Mouse (Mus musculus) cerebellum, adult 8-10 months (tissue): ENCODE measurements around the gene Arl1.
A peak's percentile ranks its signal among the peaks of the same experiment; 100 is the strongest.
"Not testable (repeated sequence)": the region's sequence is repeated elsewhere in the genome, so short reads cannot be mapped to it uniquely, and the experiment has no call there.

Source experiments
- DNase-seq: peaks from one replicate; pipeline ENCODE4 v3.0.0; 2022

The Arl1 gene

DNA sequence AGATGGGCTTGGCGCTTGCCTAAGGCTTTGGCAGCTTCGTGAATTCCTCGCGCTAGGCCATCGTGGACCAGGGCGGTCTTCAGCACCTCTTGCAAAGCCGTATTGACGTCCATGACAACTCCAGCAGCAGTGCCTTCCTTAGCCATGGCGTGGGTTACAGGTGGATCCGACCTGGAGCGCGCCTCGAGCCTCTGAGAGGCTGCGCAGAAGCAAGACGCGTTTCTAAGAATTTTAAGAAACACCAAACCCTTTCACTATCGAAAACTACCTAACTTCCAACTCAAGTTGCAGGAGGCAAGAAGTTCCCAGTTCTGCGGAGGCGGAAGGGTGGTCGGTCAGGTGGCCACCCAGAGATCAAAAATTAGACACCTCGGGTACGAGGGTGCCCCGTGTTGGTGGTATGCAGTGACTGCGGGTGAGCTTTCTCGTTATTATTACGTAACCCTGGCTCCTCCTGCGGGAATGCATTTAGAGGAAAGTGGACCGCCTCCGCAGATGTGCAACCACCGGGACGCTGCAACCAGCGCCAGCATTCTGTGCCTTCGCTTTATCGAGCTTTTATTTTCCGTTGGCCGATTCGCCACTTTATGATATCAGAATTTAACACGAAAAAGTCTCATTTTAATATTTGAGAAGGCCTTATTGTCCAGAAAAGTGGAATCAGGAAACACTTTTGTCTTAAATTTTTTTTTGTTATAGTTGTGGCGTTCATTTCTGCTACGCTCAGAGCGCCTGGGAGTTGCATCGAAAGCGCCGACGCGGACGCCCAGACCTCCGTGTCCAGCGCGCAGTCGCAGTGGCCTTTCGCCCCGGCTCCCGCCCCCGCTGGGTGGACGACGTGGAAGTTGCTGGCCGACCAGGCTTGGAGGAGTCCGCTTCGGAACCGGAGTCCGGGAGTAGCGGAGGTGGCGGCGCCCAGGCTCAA is at the start of gene Arl1:
Gene Arl1 (plus strand): TSS at position 288 of the 925 bp plus-strand sequence.
- peak; percentile 93 for DNase-seq

DNA sequence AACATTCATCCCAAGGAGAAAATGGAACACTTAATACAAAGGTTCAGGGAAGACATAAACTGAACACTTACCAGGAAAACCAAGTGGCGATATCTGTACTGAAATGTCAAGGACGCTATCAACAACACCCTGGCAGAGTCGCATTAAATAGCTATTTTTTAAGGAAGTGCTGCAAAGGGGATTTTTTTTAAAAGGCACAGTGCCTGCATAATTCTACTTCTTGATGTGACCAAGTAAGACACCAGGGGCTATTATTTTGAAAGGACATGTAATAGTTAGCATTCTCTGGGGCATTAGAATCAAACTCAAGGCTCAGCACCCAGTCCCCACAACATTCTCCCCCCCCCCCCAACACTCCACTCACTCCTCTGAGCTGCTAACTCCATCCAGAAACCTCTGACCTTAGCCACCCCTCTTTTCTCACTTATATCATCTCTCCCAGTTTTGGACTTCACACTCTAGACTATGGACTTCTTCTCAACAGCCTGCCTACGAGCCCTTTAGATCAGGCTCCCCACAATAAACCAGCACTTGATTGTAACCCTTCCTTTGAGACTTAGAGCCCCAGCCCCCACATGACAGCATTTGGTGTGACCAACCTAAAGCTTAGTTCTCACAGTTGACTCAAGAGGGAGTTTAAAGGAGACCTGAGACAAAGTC is 47.6 kb upstream of the Arl1 start:
- no peak for DNase-seq

DNA sequence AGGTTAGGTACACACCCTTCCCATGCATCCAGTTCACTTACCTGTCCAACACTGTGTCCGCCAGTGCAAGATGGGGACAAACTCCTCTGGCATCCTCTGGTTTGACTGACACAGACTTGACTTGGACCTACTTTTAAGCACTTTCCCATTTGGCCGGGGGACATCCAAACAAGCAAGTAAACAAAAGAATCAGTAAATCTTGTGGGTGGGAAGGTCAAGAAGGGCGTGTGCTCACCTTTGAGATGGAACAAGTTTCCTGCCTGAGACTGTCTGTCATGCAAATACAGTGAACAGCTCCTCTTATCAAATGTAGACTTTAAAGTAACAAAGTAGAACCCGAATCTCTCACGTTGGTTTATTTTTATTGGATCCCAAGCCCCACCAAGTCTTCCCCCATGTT is 45.7 kb upstream of the Arl1 start, which contains the start of gene Spic:
Gene Spic (minus strand): TSS at position 91 of the 400 bp plus-strand sequence.
- DNase-seq: no peak

DNA sequence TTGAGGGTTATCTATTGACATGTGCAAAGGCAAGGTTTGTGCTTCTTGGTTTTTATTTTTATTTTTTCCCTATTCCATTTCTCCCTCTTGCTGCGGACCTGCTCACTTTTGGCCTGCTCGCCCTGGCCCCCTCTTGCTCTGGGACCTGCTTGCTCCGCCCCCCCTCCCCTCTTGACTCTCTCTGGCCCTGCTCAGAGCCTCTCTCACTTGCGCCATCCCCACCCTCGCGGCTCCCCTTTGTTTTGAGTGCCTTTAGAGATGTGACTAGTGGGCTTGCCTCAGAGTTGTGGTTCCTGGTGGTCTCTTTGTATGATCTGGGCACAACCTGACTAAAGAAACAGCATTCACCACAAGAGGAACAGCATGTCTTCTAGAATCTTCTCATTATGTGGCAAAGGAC is 29.7 kb upstream of the Arl1 start:
- no peak for DNase-seq

DNA sequence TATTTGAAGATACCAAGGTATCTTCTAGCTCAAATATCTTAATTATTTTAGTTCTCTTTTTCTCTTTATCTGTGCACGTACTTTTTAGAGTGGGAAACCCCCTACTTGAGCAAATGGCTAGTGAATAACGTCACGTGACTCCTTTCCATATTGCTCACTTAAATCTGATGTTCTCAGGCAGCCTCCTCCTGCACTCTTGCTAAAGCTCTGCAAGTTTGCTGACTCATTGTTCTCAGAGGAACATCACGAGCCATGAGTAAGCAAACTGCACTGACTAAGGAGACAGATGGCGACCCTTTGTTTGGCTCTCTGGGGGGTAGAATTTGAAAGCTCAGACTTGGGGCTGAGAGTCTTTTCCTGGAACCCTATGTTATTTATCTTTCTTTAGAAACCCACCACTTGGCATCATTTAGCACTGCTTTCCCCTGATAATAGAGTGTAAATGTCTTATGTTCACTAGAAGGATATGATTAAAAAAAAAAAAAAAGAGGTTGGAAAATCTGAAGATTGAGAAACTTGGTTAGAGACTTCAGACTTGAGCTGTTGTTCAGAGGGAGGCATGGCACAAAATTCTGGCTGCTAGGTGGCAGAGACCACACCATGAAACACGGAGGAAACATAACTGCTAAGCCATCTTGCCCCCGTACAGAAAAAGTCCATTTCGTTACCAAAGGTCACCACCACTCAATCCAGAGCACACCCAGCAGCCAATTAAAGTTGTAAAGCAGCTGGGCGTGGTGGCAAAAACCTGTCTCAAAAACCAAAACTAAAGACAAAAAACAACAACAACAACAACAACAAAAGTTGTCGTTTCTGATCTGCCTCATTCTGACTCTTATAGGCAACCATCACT is 21.8 kb upstream of the Arl1 start:
- DNase-seq: no peak

DNA sequence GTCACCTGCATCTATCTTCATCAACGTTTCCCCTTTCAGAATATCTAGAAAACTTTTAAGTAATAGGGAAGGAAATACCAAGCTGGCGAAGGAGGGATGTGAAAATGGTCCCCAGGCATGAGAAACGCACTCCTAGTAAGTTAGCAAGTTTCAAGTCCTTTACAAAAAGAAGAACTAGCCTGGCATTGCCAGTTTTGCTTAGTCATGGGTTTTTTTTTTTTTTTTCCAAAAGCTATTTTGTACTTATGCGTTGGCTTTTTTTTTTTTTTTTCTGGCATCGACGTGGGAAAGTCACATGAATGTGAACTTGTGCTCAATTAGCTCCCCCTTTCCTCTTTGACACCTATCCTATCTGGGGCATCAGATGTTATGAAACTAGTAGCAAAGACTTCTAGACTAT is 18.3 kb upstream of the Arl1 start:
- DNase-seq: no peak

DNA sequence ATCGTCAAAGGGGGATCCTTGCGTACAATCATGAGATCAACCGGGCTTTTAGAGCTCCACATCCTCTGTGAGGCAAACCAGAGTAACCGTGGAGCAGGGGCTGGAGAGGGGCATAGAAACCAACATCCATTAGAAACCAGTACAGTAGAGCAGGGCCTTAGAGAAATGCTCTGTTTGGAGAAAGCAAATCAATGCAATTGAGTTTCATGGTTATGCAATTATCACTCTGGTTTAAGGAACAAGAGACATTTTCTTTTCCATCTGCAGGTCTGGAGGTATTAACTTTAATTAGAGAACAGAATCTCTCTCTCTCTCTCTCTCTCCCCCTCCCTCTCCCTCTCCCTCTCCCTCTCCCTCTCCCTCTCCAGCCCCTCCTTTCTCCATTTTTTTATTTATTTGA is 15.9 kb upstream of the Arl1 start:
- DNase-seq: no peak

DNA sequence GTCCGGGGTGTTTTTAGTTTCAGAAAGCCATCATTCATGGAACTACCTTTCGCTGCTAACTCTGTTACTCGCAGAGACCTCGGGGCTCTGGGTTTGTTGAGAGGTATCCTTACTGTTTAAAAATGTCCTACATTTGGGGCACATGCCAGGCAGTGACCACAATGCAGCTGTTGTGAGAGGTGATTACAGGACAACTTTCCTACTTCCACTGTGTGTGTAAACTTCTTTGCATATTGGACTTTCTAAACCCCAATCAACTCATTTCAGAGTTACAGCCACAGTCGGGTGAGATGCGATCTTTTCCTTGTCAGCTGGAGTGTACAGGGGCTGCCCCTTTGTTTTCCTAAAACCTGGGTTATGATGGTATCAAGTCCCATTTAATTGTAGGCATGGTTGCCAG is 15.0 kb upstream of the Arl1 start:
- DNase-seq: no peak

DNA sequence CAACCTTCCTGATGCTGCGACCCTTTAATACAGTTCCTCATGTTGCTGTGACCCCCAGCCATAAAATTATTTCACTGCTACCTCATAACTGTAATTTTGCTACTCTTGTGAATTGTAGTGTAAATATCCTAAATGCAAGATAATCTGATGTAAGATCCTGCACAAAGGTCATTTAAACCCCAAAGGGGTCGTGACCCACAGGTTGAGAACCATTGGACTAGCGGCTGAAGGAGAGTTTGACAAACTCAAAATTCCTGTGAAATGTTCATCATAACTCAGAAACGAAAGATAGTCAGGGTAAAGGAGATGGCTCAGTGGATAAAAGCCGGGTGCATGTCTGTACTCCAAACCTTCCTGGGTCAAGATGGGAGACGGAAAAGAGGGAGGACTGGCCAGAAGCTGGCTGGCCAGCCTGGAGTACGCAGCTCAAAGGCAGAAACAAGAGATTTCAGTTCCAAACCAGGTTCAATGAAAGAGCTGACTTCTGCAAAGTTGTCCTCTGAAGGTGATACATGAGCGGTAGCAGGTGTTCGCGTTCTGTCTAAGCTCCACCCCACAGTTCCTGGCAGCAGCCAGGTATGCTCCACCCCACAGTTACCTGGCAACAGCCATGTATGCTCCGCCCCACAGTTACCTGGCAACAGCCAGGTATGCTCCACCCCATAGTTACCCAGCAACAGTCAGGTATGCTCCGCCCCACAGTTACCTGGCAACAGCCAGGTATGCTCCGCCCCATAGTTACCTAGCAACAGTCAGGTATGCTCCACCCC is 13.5 kb upstream of the Arl1 start:
- DNase-seq: no peak

DNA sequence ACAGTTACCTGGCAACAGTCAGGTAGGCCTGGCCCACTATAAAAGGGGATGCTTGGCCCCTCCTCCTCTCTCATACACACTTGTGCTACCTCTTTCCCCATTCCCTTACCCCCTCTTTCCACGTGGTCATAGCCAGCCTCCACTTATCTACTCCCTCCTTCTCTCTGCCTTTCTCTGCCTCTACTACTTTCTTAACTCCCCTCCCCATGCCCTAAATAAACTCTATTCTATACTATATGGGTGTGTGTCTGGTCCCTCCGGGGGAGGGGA is 13.0 kb upstream of the Arl1 start:
- no peak for DNase-seq

DNA sequence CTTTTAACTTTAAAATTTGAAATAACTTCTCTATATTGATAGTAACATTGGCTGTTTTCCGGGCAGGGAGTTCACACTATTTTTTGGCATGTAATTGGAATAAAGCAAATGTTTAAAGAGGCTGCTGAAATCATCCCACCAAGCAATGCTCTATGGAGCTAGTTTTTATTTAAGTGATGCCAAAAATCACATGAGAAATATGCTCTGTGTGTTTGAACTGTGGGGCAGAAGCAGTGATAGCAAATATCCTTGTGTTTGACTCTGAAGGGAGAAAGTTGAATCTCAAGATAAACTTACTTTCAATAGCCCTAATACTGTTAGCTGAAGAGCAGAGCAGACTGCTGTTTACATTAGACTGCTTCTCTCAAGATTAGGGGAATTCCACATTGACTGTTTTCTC is 11.0 kb upstream of the Arl1 start:
- no peak for DNase-seq

DNA sequence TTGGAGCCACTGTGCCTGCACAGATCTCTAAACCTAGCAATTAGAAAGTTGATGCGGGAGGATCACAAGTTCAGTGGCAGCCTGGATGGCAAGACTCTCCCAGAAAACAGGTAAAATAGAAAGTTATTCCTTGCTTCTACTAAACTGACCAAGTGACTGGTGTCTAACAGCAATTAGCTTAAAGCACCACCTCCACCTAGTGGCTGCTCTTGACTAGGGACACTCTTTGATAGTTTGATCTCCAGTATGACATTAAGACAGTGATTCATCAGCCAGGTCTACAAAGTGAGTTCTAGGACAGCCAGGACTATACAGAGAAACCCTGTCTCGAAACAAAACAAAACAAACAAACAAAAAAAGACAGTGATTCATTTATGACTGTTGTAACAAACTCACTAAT is 5.3 kb upstream of the Arl1 start:
- no peak for DNase-seq

DNA sequence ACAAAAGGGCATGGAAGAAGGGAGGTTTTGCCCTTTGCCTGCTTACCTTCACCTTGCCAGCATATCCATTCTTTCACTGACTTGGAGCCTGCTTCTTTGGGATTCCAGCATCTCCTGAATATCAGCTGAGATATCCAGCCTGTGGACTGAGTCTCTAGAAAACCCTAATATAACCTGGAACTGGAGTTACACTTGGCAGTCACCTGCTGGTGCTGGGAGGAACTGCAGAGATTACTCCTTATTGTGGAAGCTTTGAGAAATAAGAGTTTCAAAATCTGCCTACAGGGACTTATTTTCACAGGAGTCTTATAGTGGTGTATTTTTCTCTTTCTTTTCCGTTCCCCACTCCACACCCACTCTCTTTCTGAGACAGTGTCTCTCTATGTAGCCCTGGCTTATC is 3.5 kb upstream of the Arl1 start:
- no peak for DNase-seq

DNA sequence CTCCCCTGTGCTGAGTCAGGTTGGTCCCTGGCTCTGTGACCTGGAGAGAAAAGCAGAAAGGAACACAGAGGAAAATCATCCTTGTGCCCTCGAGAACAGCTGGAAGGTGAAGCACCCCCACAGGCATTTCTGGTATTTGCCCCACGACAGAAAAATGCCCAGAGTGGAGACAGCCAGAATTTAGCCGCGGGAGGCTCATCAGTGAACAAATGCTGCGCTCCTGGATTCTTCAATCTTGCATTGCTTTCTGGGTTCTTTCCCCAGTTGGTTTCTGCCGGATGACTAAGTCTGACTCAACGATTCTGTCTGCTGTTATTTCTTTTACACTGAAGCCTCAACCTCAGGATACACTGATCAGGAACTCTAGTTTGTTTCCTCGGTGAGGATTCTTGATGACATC is 2.5 kb upstream of the Arl1 start:
- no peak for DNase-seq

DNA sequence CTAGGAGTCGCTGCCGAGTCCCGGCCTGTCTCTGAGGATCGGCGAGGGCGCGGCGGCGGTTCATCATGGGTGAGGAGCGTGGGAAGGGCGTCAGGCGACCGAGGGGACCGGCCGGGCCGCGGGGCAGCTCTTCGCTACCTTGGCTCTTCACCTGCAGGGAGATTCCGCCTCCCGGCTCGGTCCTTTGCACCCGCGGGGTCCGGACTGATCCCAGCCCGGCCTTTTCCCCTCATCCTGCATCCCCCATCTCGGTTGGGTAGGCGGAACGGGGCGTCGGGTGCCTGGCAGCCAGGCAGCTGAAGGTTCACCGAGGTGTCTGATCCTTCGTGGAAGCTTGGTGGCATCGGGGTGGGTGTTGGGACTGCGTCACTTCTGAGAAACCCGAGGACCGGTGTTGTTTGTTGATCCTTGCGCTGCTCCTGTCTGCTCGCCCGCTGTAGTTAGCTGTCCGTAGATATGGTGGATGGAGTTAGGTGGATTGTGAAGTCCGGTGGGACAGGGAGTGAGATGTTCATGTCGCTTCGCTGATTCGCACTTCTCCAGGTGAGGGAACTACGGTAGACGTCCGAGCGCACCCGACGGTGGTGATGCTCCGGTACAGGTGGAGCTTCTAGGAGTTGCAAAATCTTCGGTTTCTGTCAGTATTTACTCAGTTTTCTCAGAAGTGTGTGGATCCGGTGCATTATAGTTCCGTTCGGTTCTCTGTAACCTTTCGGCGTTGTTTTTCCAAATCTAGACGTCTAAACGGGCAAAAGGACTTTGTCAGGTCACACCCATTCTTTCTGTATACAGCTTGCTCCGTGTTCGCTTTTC is 1.0 kb downstream of the Arl1 start:
- DNase-seq: no peak

DNA sequence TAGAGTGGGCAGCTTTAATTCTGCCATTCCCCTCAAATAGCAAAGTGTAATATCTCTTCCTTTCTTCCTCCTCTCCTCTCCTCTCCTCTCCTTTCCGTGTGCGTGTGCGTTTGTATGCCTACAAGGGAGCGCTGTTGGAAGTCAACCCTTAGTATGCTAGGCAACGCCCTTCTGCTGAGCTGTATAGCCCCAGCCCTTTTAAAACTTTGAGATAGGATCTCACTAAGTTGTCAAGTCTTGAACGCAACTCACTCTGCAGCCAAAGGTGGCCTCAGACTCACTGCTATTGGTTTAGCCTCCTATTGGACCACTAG is 1.6 kb downstream of the Arl1 start:
- no peak for DNase-seq

DNA sequence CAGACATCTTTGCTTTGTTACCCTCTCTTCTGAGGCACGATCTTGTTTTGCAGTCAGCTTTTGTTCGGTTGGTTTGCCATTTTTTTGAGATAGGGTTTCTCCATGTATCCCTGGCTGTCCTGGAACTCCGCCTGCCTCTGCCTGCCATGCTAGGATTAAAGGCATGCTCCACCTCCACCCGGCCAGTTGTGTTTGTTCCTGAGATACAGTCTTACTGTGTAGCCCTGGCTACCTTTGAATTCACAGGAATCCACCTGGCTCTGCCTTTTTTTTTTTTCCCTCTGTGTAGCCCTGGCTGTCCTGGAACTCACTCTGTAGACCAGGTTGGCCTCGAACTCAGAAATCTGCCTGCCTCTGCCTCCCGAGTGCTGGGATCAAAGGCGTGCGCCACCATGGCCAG is 8.4 kb downstream of the Arl1 start:
- DNase-seq: not testable (repeated sequence)

DNA sequence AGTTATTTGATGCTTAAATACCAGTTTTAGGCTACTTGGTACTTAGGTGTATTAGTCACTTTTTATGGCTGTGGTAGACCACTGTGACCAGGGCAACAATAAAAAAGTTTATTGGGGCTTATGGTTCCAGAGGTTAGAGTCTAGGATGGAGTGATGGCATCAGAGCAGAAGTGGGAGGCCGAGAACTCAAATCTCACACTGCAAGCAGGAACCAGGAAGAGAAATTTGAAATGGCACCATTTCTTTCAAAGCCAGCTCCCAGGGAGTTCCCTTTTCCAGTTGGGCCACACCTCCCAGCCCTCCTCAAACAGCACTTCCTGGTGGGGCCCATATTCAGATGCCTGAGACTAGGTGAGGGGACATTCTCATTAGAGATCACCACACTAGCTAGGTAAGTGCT is 9.2 kb downstream of the Arl1 start:
- DNase-seq: no peak

DNA sequence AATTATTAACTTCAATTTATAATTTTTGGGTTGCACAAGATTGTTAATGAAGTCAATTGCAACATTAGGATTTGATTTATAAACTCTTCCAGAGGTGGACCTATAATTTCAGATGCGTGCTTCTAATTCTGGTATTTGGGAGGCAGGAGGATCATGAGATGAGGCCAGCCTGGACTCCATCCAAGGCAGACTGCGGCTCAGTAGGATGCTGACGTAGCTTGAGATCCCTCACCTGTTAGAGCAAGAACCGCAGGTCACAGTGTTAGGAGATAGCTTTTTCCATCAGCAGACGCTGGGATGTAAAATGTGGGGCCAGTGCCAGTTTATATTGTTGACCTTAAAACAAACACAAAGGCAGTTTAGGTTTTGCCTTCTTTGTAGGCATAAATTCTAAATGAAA is 10.1 kb downstream of the Arl1 start:
- DNase-seq: peak; percentile 21

DNA sequence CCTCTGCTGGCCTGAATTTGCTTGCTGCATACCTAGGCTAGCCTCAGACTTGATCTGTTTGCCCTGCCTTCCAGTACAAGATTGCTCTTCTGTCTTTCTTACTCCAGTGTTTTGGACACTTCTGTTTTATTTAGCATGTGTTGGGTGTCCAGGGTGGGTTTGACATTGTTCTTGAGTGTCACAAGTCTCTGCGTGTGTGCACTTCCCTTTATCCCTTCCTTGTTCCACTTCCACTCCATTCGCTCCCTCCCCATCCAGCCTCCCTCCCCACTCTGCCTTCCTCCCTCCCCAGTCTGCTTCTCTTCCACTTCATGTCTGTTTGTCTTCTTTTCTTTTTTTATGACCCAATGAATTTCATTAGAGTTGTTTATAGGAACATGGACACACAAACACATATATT is 10.8 kb downstream of the Arl1 start:
- DNase-seq: no peak

DNA sequence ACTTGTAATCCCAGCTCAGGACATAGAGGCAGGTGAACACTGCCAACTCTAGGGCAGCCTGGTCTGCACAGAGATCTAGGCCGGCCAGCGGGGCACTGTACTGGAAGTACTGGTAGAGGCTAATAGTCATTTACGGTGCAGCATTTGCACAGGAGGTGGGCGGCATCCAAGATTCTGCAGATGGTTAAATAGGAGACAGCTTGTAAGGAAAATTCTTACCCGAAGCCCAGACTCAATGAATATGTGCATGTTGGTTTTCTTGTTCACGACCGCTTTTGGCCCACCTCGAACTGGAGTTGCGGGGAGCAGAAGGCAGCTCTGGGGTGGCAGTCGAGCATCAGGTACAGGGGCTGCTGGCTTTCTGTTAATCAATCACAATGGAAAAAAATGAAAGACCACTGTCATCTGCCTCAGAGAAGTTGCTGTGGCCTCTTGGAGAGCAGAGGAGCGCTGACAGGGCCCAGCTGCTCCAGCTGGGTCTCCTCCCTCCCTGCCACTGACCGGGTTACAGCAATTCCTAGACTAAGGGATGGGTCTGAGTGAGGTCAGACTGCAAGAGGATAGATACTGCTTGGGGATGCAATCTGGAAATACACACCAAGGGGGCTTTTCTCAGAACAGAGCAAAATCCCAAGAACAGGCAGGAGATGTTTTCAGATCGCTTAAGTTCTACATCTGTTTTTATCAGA is 31.0 kb downstream of the Arl1 start:
- DNase-seq: no peak
